7 mouse cellular contexts compared by ENCODE assay signal in the genomic region with DNA sequence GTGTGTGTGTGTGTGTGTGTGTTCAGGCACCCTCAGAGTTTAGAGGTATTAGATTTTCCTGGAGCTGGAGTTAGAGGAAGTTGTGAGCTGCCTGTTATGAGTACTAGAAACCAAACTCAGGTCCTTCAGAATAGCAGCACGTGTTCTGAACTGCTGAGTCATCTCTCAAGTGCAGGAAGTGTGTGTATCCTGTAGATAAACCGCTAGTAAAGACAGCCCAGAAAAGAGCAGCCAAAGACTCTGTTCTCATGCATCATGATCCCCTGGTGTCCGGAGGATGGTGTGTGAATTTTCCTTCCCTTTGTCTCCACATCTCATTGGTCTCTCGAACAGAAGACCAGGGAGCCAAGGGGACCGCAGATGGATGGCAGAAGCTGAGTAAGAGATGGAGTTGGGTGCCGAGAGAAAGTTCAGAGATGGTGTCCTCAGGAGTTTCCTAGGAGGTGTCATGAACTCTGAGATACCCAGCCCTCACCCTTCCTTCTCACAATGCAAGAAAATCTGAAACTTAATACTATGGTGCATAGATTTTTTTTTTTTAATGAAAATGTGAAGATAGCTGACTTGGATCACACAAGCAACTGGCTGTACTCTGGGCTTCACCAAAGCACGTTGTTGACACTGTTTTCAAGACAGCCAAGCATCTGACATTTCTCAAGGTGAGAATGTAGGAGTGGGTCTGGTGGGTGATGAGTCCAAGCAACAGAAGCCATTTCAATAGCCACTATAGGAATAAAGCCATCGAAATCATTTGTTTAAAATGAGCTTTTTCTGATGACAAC. TPM values are rescaled to one million over a fixed set of nuclear protein-coding genes. Genes with fewer than 3 reads are reported as not detected.
DNase-seq lines count a peak whose midpoint lies in the region; ATAC-seq and TF ChIP-seq lines count a peak whose summit lies in the region.

No protein-coding gene starts in this region.

- no peak for TF ChIP-seq CTCF in intestine, postnatal 0 days (IDR thresholded peaks at IDR 0.05; ENCODE audit: low read depth)
- no peak for TF ChIP-seq CTCF in forebrain, postnatal 0 days (IDR thresholded peaks at IDR 0.05; ENCODE audit: low read depth)

- H3K9ac ChIP-seq in intestine, postnatal 0 days (ENCODE audit: low read depth, low read length): no peak overlapping the region
- H3K9ac ChIP-seq in forebrain, postnatal 0 days: no peak overlapping the region

- H3K27ac ChIP-seq in intestine, postnatal 0 days (ENCODE audit: low read depth, low read length): no peak overlapping the region
- H3K27ac ChIP-seq in forebrain, postnatal 0 days (ENCODE audit: low read depth, low read length): no peak overlapping the region

- H3K36me3 ChIP-seq in intestine, postnatal 0 days (ENCODE audit: control insufficient read depth, insufficient read depth): no peaks in the 10 kb centered on the region
- H3K36me3 ChIP-seq in forebrain, postnatal 0 days (ENCODE audit: insufficient read depth): no peaks in the 10 kb centered on the region

- H3K4me1 ChIP-seq in intestine, postnatal 0 days (replicated peaks; ENCODE audit: control insufficient read depth, insufficient read depth, low read length): no peaks in the 10 kb centered on the region
- H3K4me1 ChIP-seq in forebrain, postnatal 0 days (ENCODE audit: insufficient read depth): no peaks in the 10 kb centered on the region

- WGBS in intestine, postnatal 0 days: 56% methylated on average over 8 of the region's 8 CpGs
- 83% methylated on average over 8 of the region's 8 CpGs for WGBS in forebrain, postnatal 0 days

- H3K4me2 ChIP-seq in intestine, postnatal 0 days (replicated peaks; ENCODE audit: low read depth): no peak overlapping the region
- no peak overlapping the region for H3K4me2 ChIP-seq in forebrain, postnatal 0 days (ENCODE audit: low read depth)

- peak; percentile 98 for DNase-seq in MEL-GATA-1-ER (ENCODE audit: extremely low read depth, low read depth)
- peak; percentile 47 for DNase-seq in embryo, embryonic 10 days (ENCODE audit: low spot score)
- DNase-seq in natural killer cell, adult 2 months (ENCODE audit: low spot score in 2 of 2): peak; percentile 18 to 26
- no peak for DNase-seq in forebrain, postnatal 0 days
- no peak for DNase-seq in frontal cortex, postnatal 25 days (ENCODE audit: low spot score in 2 of 2)
- no peak for DNase-seq in gastrocnemius, adult 18-20 months (ENCODE audit: low spot score)

- no peak overlapping the region for H3K4me3 ChIP-seq in intestine, postnatal 0 days (ENCODE audit: low read depth, low read length)
- H3K4me3 ChIP-seq in forebrain, postnatal 0 days (ENCODE audit: low read depth, low read length): no peak overlapping the region

- H3K9me3 ChIP-seq in intestine, postnatal 0 days (ENCODE audit: control insufficient read depth): no peaks in the 10 kb centered on the region
- no peaks in the 10 kb centered on the region for H3K9me3 ChIP-seq in forebrain, postnatal 0 days (ENCODE audit: low read length)

- ATAC-seq in intestine, postnatal 0 days: peak; percentile 28; the same call in 1 of the 2 replicates
- ATAC-seq in forebrain, postnatal 0 days: no peak

- no peaks in the 10 kb centered on the region for H3K27me3 ChIP-seq in intestine, postnatal 0 days (replicated peaks; ENCODE audit: control insufficient read depth, insufficient read depth, low read length)
- no peaks in the 10 kb centered on the region for H3K27me3 ChIP-seq in forebrain, postnatal 0 days (ENCODE audit: insufficient read depth, low read length)

RNA-seq across cellular contexts. Expression of a gene that starts 27.3 kb away (rescaled TPM):
- 23.2 and 24.4 TPM in 2 replicates for polyA plus RNA-seq in intestine, postnatal 0 days (2015; fragmentation: Nextera tagmentation; extraction: Ambion mirVana)
- total RNA-seq in forebrain, postnatal 0 days (2014; rRNA removed): 230 and 249 TPM in 2 replicates
- polyA plus RNA-seq in forebrain, postnatal 0 days (2015; fragmentation: Nextera tagmentation; extraction: Ambion mirVana): 142 and 175 TPM in 2 replicates
- 1 to 10 TPM; 3.5 to 5.1 TPM for total RNA-seq in gastrocnemius, adult 18-20 months (2021)

RNA-seq across cellular contexts. Expression of a gene that starts 50.1 kb away (rescaled TPM):
- 0.04 TPM in 1 of 2 replicates, not detected in the other for polyA plus RNA-seq in intestine, postnatal 0 days (2015; fragmentation: Nextera tagmentation; extraction: Ambion mirVana)
- total RNA-seq in forebrain, postnatal 0 days (2014; rRNA removed): not detected in 2 replicates
- polyA plus RNA-seq in forebrain, postnatal 0 days (2015; fragmentation: Nextera tagmentation; extraction: Ambion mirVana): 0.04 and 0.06 TPM in 2 replicates
- not detected for total RNA-seq in gastrocnemius, adult 18-20 months (2021)

Comparison
In these comparisons a context has a peak if more than half of its experiments do, and no peak if none do; other contexts are left out.
1. DNase-seq: peak in MEL-GATA-1-ER (single experiment), embryo, embryonic 10 days (single experiment) and natural killer cell, adult 2 months (2 of 2); none in forebrain, postnatal 0 days (single experiment), frontal cortex, postnatal 25 days (0 of 2) and gastrocnemius, adult 18-20 months (single experiment).
2. RNA of a gene that starts 27.3 kb away (total RNA-seq): 230 to 249 TPM in forebrain, postnatal 0 days; 3.5 to 5.1 TPM in gastrocnemius, adult 18-20 months; every median in the first group is over 10 times any median in the second.